Mouse (Mus musculus) heart, adult 2 months (tissue): ENCODE data around the gene Hist1h2bg.

Experiments
- CTCF ChIP-seq: fragments of 200-600 bp; IDR thresholded peaks from 2 replicates; pipeline ENCODE4 v1.8.1; 2022; ENCODE audit warnings: antibody characterized with exemption, mild to moderate bottlenecking, moderate library complexity
- EP300 ChIP-seq: fragments of 200-500 bp; IDR thresholded peaks from 2 replicates; pipeline ENCODE4 v1.6.1; 2011; ENCODE audit warnings: low read depth, low read length, control low read depth; ENCODE audit not compliant: insufficient read depth
- POLR2A ChIP-seq: fragments of 200-500 bp; IDR thresholded peaks from 2 replicates; pipeline ENCODE4 v1.6.1; 2011; ENCODE audit warnings: mild to moderate bottlenecking, low read depth, low read length, control low read depth; ENCODE audit not compliant: insufficient read depth

DNA sequence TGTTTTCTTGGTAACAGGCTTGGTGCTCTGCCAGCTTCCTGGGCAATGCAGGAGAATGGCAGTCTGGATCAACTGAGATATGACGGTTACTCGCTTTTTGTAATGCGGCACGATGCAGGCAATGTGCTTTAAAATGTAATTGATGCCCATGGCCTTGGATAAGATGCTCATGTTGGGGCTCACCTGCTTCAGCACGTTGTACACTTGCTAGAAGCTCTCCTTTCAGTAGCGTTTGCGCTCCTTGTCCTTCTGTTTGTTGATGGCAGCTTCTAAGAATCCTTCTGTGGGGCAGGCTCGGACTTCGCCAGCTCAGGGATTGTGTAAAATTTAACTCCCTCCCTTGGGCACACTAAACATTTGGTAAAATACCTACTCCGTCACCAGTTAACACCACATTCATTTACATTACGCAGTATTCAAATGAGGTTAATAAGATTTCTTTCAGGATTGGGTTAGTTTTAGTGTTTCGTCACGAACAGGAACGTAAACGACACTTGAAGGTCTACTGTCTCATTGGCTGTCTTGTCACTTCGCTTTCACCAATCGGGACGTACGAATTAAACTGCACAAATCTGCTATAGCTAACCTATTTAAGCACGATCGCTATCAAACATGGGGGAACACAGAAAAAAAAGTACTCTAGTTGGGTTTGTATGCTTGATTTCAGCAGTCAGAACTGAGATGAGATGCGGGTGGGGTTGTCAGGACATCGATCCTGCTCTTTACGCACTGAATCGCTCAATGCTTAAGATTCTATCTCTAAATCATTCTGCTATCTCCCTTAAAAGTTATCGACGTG, 49.7 kb downstream of the Hist1h2bg start, which contains the start of gene Hist1h2be:
- TF ChIP-seq POLR2A = no peak; the same call in 1 of the 2 replicates
- no peak for TF ChIP-seq CTCF
- TF ChIP-seq EP300 = 0 out of 2 replicates have a peak, but pooled peaks have one; percentile 55
